Mouse (Mus musculus): ENCODE measurements around the gene Ykt6. TPM values are rescaled to one million over a fixed set of nuclear protein-coding genes. Genes with fewer than 3 reads are reported as not detected.
"Not testable (repeated sequence)": the region's sequence is repeated elsewhere in the genome, so short reads cannot be mapped to it uniquely, and the experiment has no call there.

Gene Ykt6
- total RNA-seq (2021), result 10 to 100 TPM; 59.5 to 71.5 TPM
- long read RNA-seq, experiment 1, partial matches to known transcripts, result 1 of 29 reads
- long read RNA-seq, experiment 1, other reads (novel, unspliced or antisense), result 25 of 29 reads
- long read RNA-seq, experiment 2, partial matches to known transcripts, result 0 of 19 reads
- long read RNA-seq, experiment 2, other reads (novel, unspliced or antisense), result 19 of 19 reads

GRCm38 (mm10) chr11:5955546-5956276 is at the start of gene Ykt6:
TSS of gene Ykt6 (plus strand) at chr11:5955693.
- DNase-seq, result peak; percentile 96 to 99

- no peak for DNase-seq
Observed at GRCm38 (mm10) chr11:5905778-5906518, 49.5 kb upstream of the Ykt6 start.

GRCm38 (mm10) chr11:5907096-5907495 is 48.4 kb upstream of the Ykt6 start:
- no peak for DNase-seq

GRCm38 (mm10) chr11:5908642-5909041 is 46.9 kb upstream of the Ykt6 start:
- DNase-seq, result no peak

- peak; percentile 69 to 79 for DNase-seq
Observed at GRCm38 (mm10) chr11:5912635-5913034, 42.9 kb upstream of the Ykt6 start.

- DNase-seq, result peak in 1 of 2 experiments; percentile 30
Observed at GRCm38 (mm10) chr11:5913256-5913655, 42.2 kb upstream of the Ykt6 start.

- no peak for DNase-seq
Observed at GRCm38 (mm10) chr11:5913936-5914335, 41.6 kb upstream of the Ykt6 start.

GRCm38 (mm10) chr11:5914940-5915339 is 40.6 kb upstream of the Ykt6 start:
- DNase-seq, result peak in 1 of 2 experiments; percentile 51

GRCm38 (mm10) chr11:5915429-5916177 is 39.9 kb upstream of the Ykt6 start:
- DNase-seq, result peak; percentile 81 to 83

- peak; percentile 54 to 71 for DNase-seq
Observed at GRCm38 (mm10) chr11:5916178-5916548, 39.3 kb upstream of the Ykt6 start.

GRCm38 (mm10) chr11:5918111-5918510 is 37.4 kb upstream of the Ykt6 start:
- no peak for DNase-seq

GRCm38 (mm10) chr11:5919606-5920005 is 35.9 kb upstream of the Ykt6 start:
- no peak for DNase-seq

GRCm38 (mm10) chr11:5920323-5920960 is 35.1 kb upstream of the Ykt6 start:
- no peak for DNase-seq

- no peak for DNase-seq
Observed at GRCm38 (mm10) chr11:5924699-5925098, 30.8 kb upstream of the Ykt6 start.

GRCm38 (mm10) chr11:5926696-5927220 is 28.7 kb upstream of the Ykt6 start:
- no peak for DNase-seq

- no peak for DNase-seq
Observed at GRCm38 (mm10) chr11:5930578-5930977, 24.9 kb upstream of the Ykt6 start.

- not testable (repeated sequence) for DNase-seq
Observed at GRCm38 (mm10) chr11:5931947-5932346, 23.5 kb upstream of the Ykt6 start.

GRCm38 (mm10) chr11:5934531-5934930 is 21.0 kb upstream of the Ykt6 start:
- not testable (repeated sequence) for DNase-seq

- DNase-seq, result no peak
Observed at GRCm38 (mm10) chr11:5942966-5943365, 12.5 kb upstream of the Ykt6 start.

- DNase-seq, result no peak
Observed at GRCm38 (mm10) chr11:5945096-5945495, 10.4 kb upstream of the Ykt6 start.

GRCm38 (mm10) chr11:5947796-5948195 is 7.7 kb upstream of the Ykt6 start:
- no peak for DNase-seq

Data from heart, adult 18-20 months (tissue).